Mouse (Mus musculus) liver, embryonic 14.5 days (tissue): ENCODE measurements around the gene Gda.

ENCODE experiments used
- CTCF ChIP-seq: IDR thresholded peaks from 2 replicates; pipeline ENCODE4 v1.5.1; 2016; ENCODE audit warnings: antibody characterized with exemption, low read depth, control low read depth
- EP300 ChIP-seq: IDR thresholded peaks from 2 replicates; pipeline ENCODE4 v1.6.1; 2016; ENCODE audit warnings: antibody characterized with exemption, low read depth

DNA sequence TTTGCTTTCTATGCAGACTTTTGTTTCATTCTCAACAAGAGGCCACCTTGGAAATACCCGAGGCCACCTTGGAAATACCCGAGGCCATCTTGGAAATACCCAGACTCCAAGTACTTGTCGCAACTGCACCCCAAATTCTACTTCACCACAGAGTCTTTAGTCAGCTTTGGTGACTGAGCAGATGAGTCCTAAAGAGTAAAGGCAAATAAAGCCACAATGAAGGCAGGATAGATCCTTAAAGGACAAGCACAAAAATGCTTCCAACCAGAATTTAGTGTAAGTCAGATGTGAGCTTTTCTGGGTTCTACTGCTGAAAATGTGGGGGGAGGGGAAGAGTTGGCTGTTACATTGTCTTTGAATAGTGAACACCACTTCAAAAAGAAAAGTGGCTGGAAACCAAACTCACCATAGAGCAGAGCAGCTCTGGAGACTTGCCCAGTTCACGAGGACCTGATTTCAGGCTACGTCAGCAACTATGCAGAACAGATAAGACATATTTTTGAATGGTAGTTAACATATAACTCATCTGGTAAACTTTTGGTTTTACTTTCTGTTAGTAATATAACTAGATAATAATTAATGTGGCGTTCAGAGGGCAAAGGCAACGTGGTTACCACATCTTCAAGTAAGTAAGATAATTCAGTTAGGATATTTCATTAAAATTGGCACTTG, 34.5 kb upstream of the Gda start:
- TF ChIP-seq CTCF, result no peak
- TF ChIP-seq EP300, result no peak
